Mouse (Mus musculus): ENCODE data around the gene Drap1. TPM values are rescaled to one million over a fixed set of nuclear protein-coding genes. Genes with fewer than 3 reads are reported as not detected.

Gene Drap1
- 361 and 364 TPM in 2 replicates for polyA plus RNA-seq (2015; fragmentation: Nextera tagmentation; extraction: Ambion mirVana)

GRCm38 (mm10) chr19:5424782-5425741 lies at the start of gene Drap1, which contains the start of gene AI837181:
Drap1 (minus strand) TSS chr19:5424979.
AI837181 (plus strand) TSS chr19:5425144.

DNA sequence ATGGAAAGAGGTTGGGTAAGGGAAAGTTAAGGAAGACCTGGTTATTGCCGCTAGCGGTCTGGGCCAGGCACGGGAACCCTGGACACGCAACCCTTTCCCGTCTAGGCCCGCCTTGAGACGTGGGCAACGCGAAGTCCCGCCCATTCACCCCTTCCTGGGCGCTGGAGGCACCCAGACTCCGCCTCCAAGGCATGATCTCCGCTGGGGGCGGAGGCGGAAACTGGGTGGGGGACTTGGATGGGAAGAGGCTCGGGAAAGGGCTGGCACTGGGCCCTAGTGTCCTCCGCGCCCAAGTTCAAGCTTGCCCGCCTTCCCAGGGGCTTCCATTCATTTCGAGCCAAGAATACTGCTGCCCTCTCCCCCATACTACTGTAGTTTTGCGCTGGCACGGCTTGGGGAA lies 48.9 kb upstream of the Drap1 start, which contains the start of gene Efemp2:
Gene Efemp2 (plus strand): TSS at position 235 of the 400 bp plus-strand sequence.

GRCm38 (mm10) chr19:5468374-5468773 lies 43.6 kb upstream of the Drap1 start, which contains the start of gene Ctsw:
Ctsw (minus strand) TSS chr19:5468507.

GRCm38 (mm10) chr19:5460465-5460911 lies 35.7 kb upstream of the Drap1 start, which contains the start of gene Fibp:
Fibp (plus strand) TSS chr19:5460615.

GRCm38 (mm10) chr19:5457746-5458442 lies 33.1 kb upstream of the Drap1 start, which contains the start of gene Ccdc85b:
Ccdc85b (minus strand) TSS chr19:5457894.

DNA sequence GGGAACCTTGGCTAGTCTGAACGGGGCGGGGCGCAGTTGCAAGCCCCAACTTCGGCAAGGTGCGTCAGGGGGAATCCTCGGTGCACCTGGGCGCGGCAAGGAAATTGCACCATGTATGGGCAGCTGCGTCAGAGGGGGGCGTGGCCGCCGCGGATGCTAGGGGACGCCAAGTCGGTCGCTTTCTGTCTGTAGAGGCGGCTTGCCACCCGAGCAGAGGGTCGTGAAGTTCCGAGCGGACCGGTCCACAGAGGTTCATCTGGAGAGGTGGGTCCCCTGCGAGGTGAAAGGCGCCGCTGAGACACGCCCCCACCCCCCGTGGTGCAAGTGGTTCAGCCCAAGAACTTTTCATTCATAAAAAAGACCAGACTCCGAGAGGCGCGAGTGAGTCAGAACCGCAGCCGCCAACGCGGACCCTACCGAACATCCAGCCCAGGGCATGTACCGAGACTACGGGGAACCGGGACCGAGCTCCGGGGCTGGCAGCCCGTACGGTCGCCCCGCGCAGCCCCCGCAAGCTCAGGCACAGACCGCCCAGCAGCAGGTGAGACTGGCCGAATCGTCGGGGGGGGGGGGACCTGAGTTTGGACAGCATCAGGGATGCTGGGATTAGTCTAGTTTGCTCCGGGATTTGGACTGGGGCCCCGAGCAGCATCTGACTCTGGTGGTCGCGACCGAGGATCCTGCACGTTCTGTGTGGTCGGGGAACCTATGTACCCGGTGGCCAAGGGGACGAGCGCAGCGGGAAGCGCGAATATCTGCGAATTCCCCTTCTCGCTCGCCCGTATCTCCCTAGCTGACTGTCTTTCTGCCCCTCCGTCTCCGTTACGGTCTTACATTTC lies 23.0 kb upstream of the Drap1 start, which contains the start of gene Fosl1:
Gene Fosl1 (plus strand): TSS at position 33 of the 839 bp plus-strand sequence.

GRCm38 (mm10) chr19:5402293-5402692 lies 22.5 kb downstream of the Drap1 start, which contains the start of gene Tsga10ip:
Tsga10ip (minus strand) TSS chr19:5402526.

GRCm38 (mm10) chr19:5388588-5389242 lies 36.1 kb downstream of the Drap1 start, which contains the start of gene Sart1:
Sart1 (minus strand) TSS chr19:5388703.

Other genes starting within 250 kb of the Drap1 start
- gene Pacs1, start 151.9 kb downstream of the Drap1 start, polyA plus RNA-seq (2015; fragmentation: Nextera tagmentation; extraction: Ambion mirVana) = 6.6 and 7.4 TPM in 2 replicates
- gene Sf3b2, start 129.5 kb downstream of the Drap1 start, polyA plus RNA-seq (2015; fragmentation: Nextera tagmentation; extraction: Ambion mirVana) = 128 and 129 TPM in 2 replicates
- 0.45 and 0.57 TPM in 2 replicates for gene Gal3st3, start 126.6 kb downstream of the Drap1 start, polyA plus RNA-seq (2015; fragmentation: Nextera tagmentation; extraction: Ambion mirVana)
- gene Catsper1, start 89.2 kb downstream of the Drap1 start, polyA plus RNA-seq (2015; fragmentation: Nextera tagmentation; extraction: Ambion mirVana) = not detected in 2 replicates
- gene Cst6, start 75.4 kb downstream of the Drap1 start, polyA plus RNA-seq (2015; fragmentation: Nextera tagmentation; extraction: Ambion mirVana) = 4.5 and 13.1 TPM in 2 replicates
- 21.4 and 25.3 TPM in 2 replicates for gene Eif1ad, start 58.2 kb downstream of the Drap1 start, polyA plus RNA-seq (2015; fragmentation: Nextera tagmentation; extraction: Ambion mirVana)
- gene Banf1, start 57.8 kb downstream of the Drap1 start, polyA plus RNA-seq (2015; fragmentation: Nextera tagmentation; extraction: Ambion mirVana) = 216 and 231 TPM in 2 replicates
- 22.0 and 29.6 TPM in 2 replicates for gene Sart1, start 36.3 kb downstream of the Drap1 start, polyA plus RNA-seq (2015; fragmentation: Nextera tagmentation; extraction: Ambion mirVana)
- gene Tsga10ip, start 22.5 kb downstream of the Drap1 start, polyA plus RNA-seq (2015; fragmentation: Nextera tagmentation; extraction: Ambion mirVana) = 0.13 TPM in 1 of 2 replicates, not detected in the other
- gene AI837181, start 165 bp upstream of the Drap1 start, polyA plus RNA-seq (2015; fragmentation: Nextera tagmentation; extraction: Ambion mirVana) = 46.1 and 48.8 TPM in 2 replicates
- not detected in 2 replicates for gene Fosl1, start 22.6 kb upstream of the Drap1 start, polyA plus RNA-seq (2015; fragmentation: Nextera tagmentation; extraction: Ambion mirVana)
- gene Ccdc85b, start 32.9 kb upstream of the Drap1 start, polyA plus RNA-seq (2015; fragmentation: Nextera tagmentation; extraction: Ambion mirVana) = 6.8 and 8.5 TPM in 2 replicates
- 59.8 and 61.8 TPM in 2 replicates for gene Fibp, start 35.6 kb upstream of the Drap1 start, polyA plus RNA-seq (2015; fragmentation: Nextera tagmentation; extraction: Ambion mirVana)
- gene Ctsw, start 43.5 kb upstream of the Drap1 start, polyA plus RNA-seq (2015; fragmentation: Nextera tagmentation; extraction: Ambion mirVana) = 0.15 and 0.55 TPM in 2 replicates
- 53.2 and 70.8 TPM in 2 replicates for gene Efemp2, start 49.0 kb upstream of the Drap1 start, polyA plus RNA-seq (2015; fragmentation: Nextera tagmentation; extraction: Ambion mirVana)
- gene Mus81, start 63.4 kb upstream of the Drap1 start, polyA plus RNA-seq (2015; fragmentation: Nextera tagmentation; extraction: Ambion mirVana) = 29.2 and 31.8 TPM in 2 replicates
- gene Cfl1, start 65.5 kb upstream of the Drap1 start, polyA plus RNA-seq (2015; fragmentation: Nextera tagmentation; extraction: Ambion mirVana) = 666 and 916 TPM in 2 replicates
- 0.14 TPM in 1 of 2 replicates, not detected in the other for gene 1700020D05Rik, start 78.8 kb upstream of the Drap1 start, polyA plus RNA-seq (2015; fragmentation: Nextera tagmentation; extraction: Ambion mirVana)
- gene Snx32, start 85.6 kb upstream of the Drap1 start, polyA plus RNA-seq (2015; fragmentation: Nextera tagmentation; extraction: Ambion mirVana) = 6.4 and 8.5 TPM in 2 replicates
- gene Ovol1, start 135.7 kb upstream of the Drap1 start, polyA plus RNA-seq (2015; fragmentation: Nextera tagmentation; extraction: Ambion mirVana) = 0.65 TPM in 1 of 2 replicates, not detected in the other
- gene Ap5b1, start 143.0 kb upstream of the Drap1 start, polyA plus RNA-seq (2015; fragmentation: Nextera tagmentation; extraction: Ambion mirVana) = 1.1 and 2.0 TPM in 2 replicates
- gene Rnaseh2c, start 176.9 kb upstream of the Drap1 start, polyA plus RNA-seq (2015; fragmentation: Nextera tagmentation; extraction: Ambion mirVana) = 48.4 and 58.1 TPM in 2 replicates
- 28.4 and 28.8 TPM in 2 replicates for gene Kat5, start 185.3 kb upstream of the Drap1 start, polyA plus RNA-seq (2015; fragmentation: Nextera tagmentation; extraction: Ambion mirVana)
- gene Rela, start 212.5 kb upstream of the Drap1 start, polyA plus RNA-seq (2015; fragmentation: Nextera tagmentation; extraction: Ambion mirVana) = 24.4 and 28.3 TPM in 2 replicates
- gene Sipa1, start 238.7 kb upstream of the Drap1 start, polyA plus RNA-seq (2015; fragmentation: Nextera tagmentation; extraction: Ambion mirVana) = 20.3 and 21.1 TPM in 2 replicates

All from skeletal muscle tissue, postnatal 0 days (tissue).